Mouse (Mus musculus) limb, embryonic 11.5 days (tissue): ENCODE measurements around the gene Gpn3. TPM values are rescaled to one million over a fixed set of nuclear protein-coding genes. Genes with fewer than 3 reads are reported as not detected.

Experiments used
- ATAC-seq: fragments of 200-750 bp; cut with Nextera tagmentation; 2 replicates; pipeline ENCODE4 v1.8.0; 2017; ENCODE audit warnings: low read depth; ENCODE audit not compliant: insufficient number of reproducible peaks, low FRiP score, low TSS enrichment
- DNase-seq: peaks from one replicate; pipeline ENCODE4 v3.0.0-alpha.2; 2015; ENCODE audit warnings: low spot score
- H3K27ac ChIP-seq: fragments of 300-500 bp; sonication (generic); replicated peaks from 2 replicates; pipeline ENCODE4 v1.5.1; 2014; ENCODE audit warnings: low read depth, mild to moderate bottlenecking, low read length
- H3K27me3 ChIP-seq: fragments of 300-500 bp; sonication (generic); 2 replicates; pipeline ENCODE4 v1.6.1; 2014; ENCODE audit warnings: mild to moderate bottlenecking, low read length, mixed read lengths; ENCODE audit not compliant: control insufficient read depth, insufficient read depth
- H3K36me3 ChIP-seq: fragments of 300-500 bp; sonication (generic); 2 replicates; pipeline ENCODE4 v1.6.1; 2014; ENCODE audit warnings: mild to moderate bottlenecking, low read length, moderate library complexity, mixed read lengths; ENCODE audit not compliant: control insufficient read depth, insufficient read depth
- H3K4me1 ChIP-seq: fragments of 300-500 bp; sonication (generic); 2 replicates; pipeline ENCODE4 v1.6.1; 2014; ENCODE audit warnings: low read length, mixed read lengths; ENCODE audit not compliant: control insufficient read depth, insufficient read depth
- H3K4me2 ChIP-seq: fragments of 300-500 bp; sonication (generic); 2 replicates; pipeline ENCODE4 v1.6.1; 2014; ENCODE audit warnings: low read depth, mild to moderate bottlenecking, moderate library complexity; ENCODE audit not compliant: severe bottlenecking
- H3K4me3 ChIP-seq: fragments of 300-500 bp; sonication (generic); 2 replicates; pipeline ENCODE4 v1.5.1; 2014; ENCODE audit warnings: low read depth, low read length
- H3K9ac ChIP-seq: fragments of 300-500 bp; sonication (generic); 2 replicates; pipeline ENCODE4 v1.6.1; 2014; ENCODE audit warnings: mild to moderate bottlenecking, low read length
- H3K9me3 ChIP-seq: fragments of 300-500 bp; sonication (generic); 2 replicates; pipeline ENCODE4 v1.6.1; 2016; ENCODE audit warnings: low read length; ENCODE audit not compliant: control insufficient read depth
- WGBS: fragments of 180-500 bp; shearing (Covaris S2); extraction: QIAGEN DNeasy Blood & Tissue Kit; methylation state at CpG from one replicate; pipeline ENCODE4 v1.1.7; 2014; 5-methylcytosine and 5-hydroxymethylcytosine counted together
- polyA plus RNA-seq: library from polyadenylated mRNA; unstranded; fragments of >200 nt; fragmentation: Nextera tagmentation; extraction: Ambion mirVana; gene quantifications from 2 replicates; pipeline ENCODE4 v1.2.1, GENCODE M21; 2014

The Gpn3 gene
- polyA plus RNA-seq, 1 experiment from 2014 or later: 89.3 TPM

- DNase-seq (no peak), ATAC-seq (no peak)
- Histone ChIP-seq H3K4me1 (no peaks in the 10 kb centered on the region), H3K36me3 (peaks cover 25% of the 10 kb centered on the region), H3K4me3 (no peak overlapping the region), H3K27me3 (no peaks in the 10 kb centered on the region), H3K4me2 (no peak overlapping the region), H3K9me3 (no peaks in the 10 kb centered on the region), H3K27ac (no peak overlapping the region), H3K9ac (no peak overlapping the region)
- 96% methylated on average over 4 of the region's 4 CpGs for WGBS
These were observed 5.6 kb downstream of the Gpn3 start for GRCm38 (mm10) chr5:122377101-122377833.

GRCm38 (mm10) chr5:122378171-122378570 is 6.5 kb downstream of the Gpn3 start:
- DNase-seq (no peak), ATAC-seq (no peak)
- no peak overlapping the region for H3K4me3 ChIP-seq
- peaks cover 28% of the 10 kb centered on the region for H3K36me3 ChIP-seq
- no peak overlapping the region for H3K27ac ChIP-seq
- no peaks in the 10 kb centered on the region for H3K27me3 ChIP-seq
- no peak overlapping the region for H3K4me2 ChIP-seq
- no peak overlapping the region for H3K9ac ChIP-seq
- WGBS: 94% methylated on average over 12 of the region's 12 CpGs
- H3K4me1 ChIP-seq: no peaks in the 10 kb centered on the region
- H3K9me3 ChIP-seq: no peaks in the 10 kb centered on the region

- H3K27me3 ChIP-seq: no peaks in the 10 kb centered on the region
- no peak for ATAC-seq
- H3K4me3 ChIP-seq: no peak overlapping the region
- no peak overlapping the region for H3K9ac ChIP-seq
- 65% methylated on average over 11 of the region's 11 CpGs for WGBS
- DNase-seq: peak; percentile 80
- no peak overlapping the region for H3K4me2 ChIP-seq
- no peak overlapping the region for H3K27ac ChIP-seq
- no peaks in the 10 kb centered on the region for H3K9me3 ChIP-seq
- H3K36me3 ChIP-seq: peaks cover 28% of the 10 kb centered on the region
- no peaks in the 10 kb centered on the region for H3K4me1 ChIP-seq
These were observed 7.9 kb downstream of the Gpn3 start for GRCm38 (mm10) chr5:122379374-122380155.

GRCm38 (mm10) chr5:122390006-122390405 is 18.3 kb downstream of the Gpn3 start:
- Histone ChIP-seq H3K4me2 (no peak overlapping the region), H3K4me3 (no peak overlapping the region), H3K9me3 (no peaks in the 10 kb centered on the region), H3K36me3 (no peaks in the 10 kb centered on the region), H3K27ac (no peak overlapping the region), H3K9ac (no peak overlapping the region), H3K27me3 (no peaks in the 10 kb centered on the region), H3K4me1 (peaks cover 4% of the 10 kb centered on the region)
- whole genome bisulfite sequencing: 89% methylated on average over 5 of the region's 5 CpGs
- DNase-seq (no peak), ATAC-seq (no peak)

GRCm38 (mm10) chr5:122390671-122391070 is 19.0 kb downstream of the Gpn3 start:
- H3K36me3 ChIP-seq: no peaks in the 10 kb centered on the region
- H3K4me3 ChIP-seq: no peak overlapping the region
- no peak overlapping the region for H3K27ac ChIP-seq
- ATAC-seq: no peak
- no peaks in the 10 kb centered on the region for H3K27me3 ChIP-seq
- H3K4me2 ChIP-seq: no peak overlapping the region
- DNase-seq: no peak
- H3K9me3 ChIP-seq: no peaks in the 10 kb centered on the region
- H3K9ac ChIP-seq: no peak overlapping the region
- H3K4me1 ChIP-seq: peaks cover 4% of the 10 kb centered on the region

- Histone ChIP-seq H3K4me2 (no peak overlapping the region), H3K4me1 (peaks cover 4% of the 10 kb centered on the region), H3K9me3 (no peaks in the 10 kb centered on the region), H3K27me3 (no peaks in the 10 kb centered on the region), H3K27ac (no peak overlapping the region), H3K36me3 (no peaks in the 10 kb centered on the region), H3K4me3 (peak overlapping the region; percentile 73), H3K9ac (no peak overlapping the region)
- DNase-seq (no peak), ATAC-seq (no peak)
- WGBS: 54% methylated on average over 15 of the region's 16 CpGs
These were observed 19.6 kb downstream of the Gpn3 start for GRCm38 (mm10) chr5:122391178-122391785.

- H3K27me3 ChIP-seq: no peaks in the 10 kb centered on the region
- peak within 1 kb of the TSS; percentile 73 for H3K4me3 ChIP-seq
- under 1% methylated on average over 39 of the region's 39 CpGs for WGBS
- peak; percentile 68; the same call in 1 of the 2 replicates for ATAC-seq
- peak; percentile 95 for DNase-seq
- H3K4me1 ChIP-seq: peaks cover 4% of the 10 kb centered on the region
- H3K4me2 ChIP-seq: peak within 1 kb of the TSS; percentile 82
- no peak within 1 kb of the TSS for H3K27ac ChIP-seq
- H3K9ac ChIP-seq: peak within 1 kb of the TSS; percentile 71
- H3K36me3 ChIP-seq: peaks cover 2% of the 10 kb centered on the region; the same call in 1 of the 2 replicates
- H3K9me3 ChIP-seq: no peaks in the 10 kb centered on the region
These were observed 20.1 kb downstream of the Gpn3 start, which contains the start of gene Arpc3 for GRCm38 (mm10) chr5:122391786-122392180. Arpc3 (plus strand) TSS chr5:122391878.

GRCm38 (mm10) chr5:122392227-122393004 is 20.7 kb downstream of the Gpn3 start:
- Histone ChIP-seq H3K4me2 (peak overlapping the region; percentile 82), H3K9me3 (no peaks in the 10 kb centered on the region), H3K27ac (no peak overlapping the region), H3K27me3 (no peaks in the 10 kb centered on the region), H3K4me1 (peaks cover 4% of the 10 kb centered on the region), H3K36me3 (peaks cover 5% of the 10 kb centered on the region; the same call in 1 of the 2 replicates), H3K4me3 (peak overlapping the region; percentile 73), H3K9ac (peak overlapping the region; percentile 71)
- WGBS: 21% methylated on average over 19 of the region's 19 CpGs
- DNase-seq (no peak), ATAC-seq (no peak)
